Mouse (Mus musculus) kidney, adult 2 months (tissue): ENCODE measurements at regions not wholly inside any gene's neighbourhood (a gene's known extent, or its start where the extent isn't known, plus 50 kb on each side); places are given as distances from the start of the nearest gene placed in this dataset.

ENCODE experiments used
- DNase-seq: peaks from one replicate; pipeline ENCODE4 v3.0.0; 2021
- H3K27ac ChIP-seq: fragments of 200-500 bp; 2 replicates; pipeline ENCODE4 v1.5.1; 2012; ENCODE audit warnings: low read depth, low read length, control low read depth, inconsistent platforms; ENCODE audit not compliant: insufficient read depth
- H3K27me3 ChIP-seq: fragments of 200-500 bp; replicated peaks from 2 replicates; pipeline ENCODE4 v1.6.1; 2012; ENCODE audit warnings: mild to moderate bottlenecking, moderate library complexity, low read length, inconsistent platforms; ENCODE audit not compliant: control insufficient read depth, insufficient read depth
- H3K36me3 ChIP-seq: fragments of 200-500 bp; 2 replicates; pipeline ENCODE4 v1.6.1; 2012; ENCODE audit warnings: mild to moderate bottlenecking, moderate library complexity, low read length, inconsistent platforms; ENCODE audit not compliant: control insufficient read depth, insufficient read depth
- H3K4me1 ChIP-seq: fragments of 200-500 bp; 2 replicates; pipeline ENCODE4 v1.6.1; 2011; ENCODE audit warnings: low read length; ENCODE audit not compliant: control insufficient read depth, insufficient read depth
- H3K4me3 ChIP-seq: fragments of 200-500 bp; 2 replicates; pipeline ENCODE4 v1.5.1; 2011; ENCODE audit warnings: mild to moderate bottlenecking, low read depth, low read length, control low read depth; ENCODE audit not compliant: insufficient read depth
- CTCF ChIP-seq: fragments of 200-500 bp; conservative IDR thresholded peaks from 2 replicates; pipeline ENCODE4 v1.5.1; 2011; ENCODE audit warnings: low read depth, mild to moderate bottlenecking, control low read depth, low read length, moderate library complexity, mixed read lengths; ENCODE audit not compliant: insufficient read depth, insufficient read length
- POLR2A ChIP-seq: fragments of 200-500 bp; IDR thresholded peaks from one replicate; pipeline ENCODE4 v1.6.1; 2011; ENCODE audit warnings: low read depth, low read length, control low read depth
- WGBS: fragments of 180-500 bp; shearing (Covaris S2); methylation state at CpG from one replicate; pipeline ENCODE4 v1.1.7; 2018; 5-methylcytosine and 5-hydroxymethylcytosine counted together

DNA sequence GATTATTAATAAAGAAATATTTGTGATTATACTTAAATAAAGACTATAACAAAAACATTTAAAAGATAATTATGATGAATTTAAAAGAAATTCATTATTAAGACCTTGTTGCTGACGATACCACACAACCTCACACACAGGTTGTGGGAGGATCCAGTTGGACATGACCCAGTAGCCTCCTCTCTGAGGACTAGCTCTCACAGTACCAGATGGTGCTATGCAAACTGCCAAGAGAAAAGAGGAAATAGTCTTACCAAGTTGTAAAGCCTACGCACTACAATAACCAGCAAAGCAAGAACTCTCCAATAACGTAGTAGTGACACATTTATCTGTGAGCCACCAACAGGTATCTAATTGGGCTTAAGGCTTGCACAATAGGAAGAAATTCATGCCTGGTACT is 379.7 kb upstream of the Map3k7 start:
- H3K27ac ChIP-seq, result no peak overlapping the region
- no peak for DNase-seq
- WGBS, result 64% methylated on average over 3 of the region's 3 CpGs
- H3K27me3 ChIP-seq, result no peaks in the 10 kb centered on the region; the same call in 1 of the 2 replicates
- no peaks in the 10 kb centered on the region for H3K4me1 ChIP-seq
- no peak for TF ChIP-seq CTCF
- no peak for TF ChIP-seq POLR2A
- no peak overlapping the region for H3K4me3 ChIP-seq
- no peaks in the 10 kb centered on the region for H3K36me3 ChIP-seq

DNA sequence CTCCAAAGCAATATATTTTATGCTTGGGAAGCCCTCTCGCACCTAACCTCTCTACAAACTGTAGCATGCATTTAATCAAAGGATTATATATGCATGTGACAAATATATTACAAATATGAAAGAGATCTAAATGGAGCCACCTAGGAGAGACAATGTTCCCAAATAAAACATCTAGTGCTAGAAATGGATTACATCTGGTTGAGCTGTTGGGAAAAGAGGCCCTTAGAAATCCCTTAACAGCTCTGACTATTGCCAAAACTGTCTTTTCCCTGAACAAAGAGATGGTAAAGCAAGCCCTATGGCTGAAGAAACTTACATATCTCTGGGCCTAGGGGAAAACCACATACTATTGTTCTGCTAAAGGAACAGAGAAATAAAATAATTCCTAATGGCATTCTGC is 369.8 kb upstream of the Map3k7 start:
- Histone ChIP-seq H3K4me1 (no peaks in the 10 kb centered on the region), H3K27me3 (no peaks in the 10 kb centered on the region), H3K36me3 (no peaks in the 10 kb centered on the region), H3K27ac (no peak overlapping the region), H3K4me3 (no peak overlapping the region)
- DNase-seq, result no peak
- 81% methylated on average over 1 of the region's 1 CpGs for WGBS
- TF ChIP-seq CTCF (no peak), POLR2A (no peak)

DNA sequence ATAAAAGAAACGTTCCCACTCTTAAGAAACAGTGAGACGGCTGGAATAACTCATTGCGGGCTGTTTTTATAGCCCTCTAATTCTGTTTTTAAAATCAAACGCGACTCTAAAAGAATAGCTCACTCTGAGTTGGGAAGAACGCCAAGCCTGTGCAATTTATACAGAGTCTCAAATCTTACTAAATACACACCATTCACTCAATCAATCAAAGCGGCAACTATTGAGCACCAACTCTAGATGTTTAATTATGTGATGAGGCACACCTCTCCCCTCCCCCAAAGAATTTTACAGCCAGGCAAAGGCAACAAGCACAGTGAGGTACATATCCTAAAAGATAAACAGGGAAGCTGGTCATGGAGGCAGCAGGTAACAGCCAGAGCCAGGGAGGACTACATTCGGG is 362.4 kb upstream of the Map3k7 start:
- H3K27me3 ChIP-seq, result no peaks in the 10 kb centered on the region
- DNase-seq, result no peak
- H3K4me3 ChIP-seq, result no peak overlapping the region
- no peak overlapping the region for H3K27ac ChIP-seq
- no peaks in the 10 kb centered on the region for H3K4me1 ChIP-seq
- TF ChIP-seq CTCF (no peak), POLR2A (no peak)
- WGBS, result 26% methylated on average over 8 of the region's 8 CpGs
- H3K36me3 ChIP-seq, result no peaks in the 10 kb centered on the region

DNA sequence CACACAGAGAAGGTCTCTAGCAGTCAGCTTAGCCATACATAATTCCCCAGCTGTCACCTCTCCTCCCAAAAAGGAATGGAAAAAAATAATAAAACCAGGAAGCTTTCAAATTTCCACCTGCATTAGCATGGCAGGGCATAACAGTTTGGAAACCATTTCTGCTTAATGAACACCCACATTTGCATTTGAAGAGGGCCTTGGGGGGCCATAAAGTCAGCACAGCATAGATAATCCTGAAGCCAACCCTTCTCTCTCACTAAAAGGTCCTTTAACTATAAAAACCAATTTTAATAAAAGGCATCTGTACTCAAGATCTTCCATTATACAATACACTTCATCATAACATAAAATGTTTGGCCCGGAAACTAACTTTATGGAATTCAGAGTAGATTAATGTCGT is 360.1 kb upstream of the Map3k7 start:
- H3K27me3 ChIP-seq, result no peaks in the 10 kb centered on the region
- no peak overlapping the region for H3K4me3 ChIP-seq
- H3K27ac ChIP-seq, result no peak overlapping the region
- WGBS, result 93% methylated on average over 2 of the region's 2 CpGs
- DNase-seq, result no peak
- H3K4me1 ChIP-seq, result no peaks in the 10 kb centered on the region
- TF ChIP-seq POLR2A, result no peak
- no peak for TF ChIP-seq CTCF
- H3K36me3 ChIP-seq, result no peaks in the 10 kb centered on the region

DNA sequence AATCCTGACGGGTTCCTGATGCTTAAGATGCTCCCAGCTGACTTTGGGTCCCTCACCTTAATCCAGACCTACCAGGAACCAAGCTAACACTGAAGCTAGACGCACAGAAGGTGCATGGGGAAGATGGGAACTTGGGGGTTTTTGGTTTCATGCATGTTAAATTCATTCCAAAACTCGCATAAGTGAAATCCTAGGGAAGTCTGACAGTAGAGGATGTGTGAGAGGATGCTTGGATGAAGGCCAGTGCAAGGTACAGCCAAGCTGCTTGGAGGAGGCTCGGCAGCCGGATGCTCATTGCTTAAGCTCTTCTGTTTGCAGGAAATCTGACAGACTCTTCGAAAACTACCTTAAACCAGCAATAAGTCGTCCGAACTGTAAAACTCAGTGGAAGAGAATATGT is 355.1 kb upstream of the Map3k7 start:
- H3K4me1 ChIP-seq, result no peaks in the 10 kb centered on the region
- H3K4me3 ChIP-seq, result no peak overlapping the region
- H3K27ac ChIP-seq, result no peak overlapping the region
- TF ChIP-seq CTCF, result no peak
- TF ChIP-seq POLR2A, result no peak
- DNase-seq, result no peak
- 75% methylated on average over 8 of the region's 8 CpGs for WGBS
- no peaks in the 10 kb centered on the region for H3K27me3 ChIP-seq
- no peaks in the 10 kb centered on the region for H3K36me3 ChIP-seq

DNA sequence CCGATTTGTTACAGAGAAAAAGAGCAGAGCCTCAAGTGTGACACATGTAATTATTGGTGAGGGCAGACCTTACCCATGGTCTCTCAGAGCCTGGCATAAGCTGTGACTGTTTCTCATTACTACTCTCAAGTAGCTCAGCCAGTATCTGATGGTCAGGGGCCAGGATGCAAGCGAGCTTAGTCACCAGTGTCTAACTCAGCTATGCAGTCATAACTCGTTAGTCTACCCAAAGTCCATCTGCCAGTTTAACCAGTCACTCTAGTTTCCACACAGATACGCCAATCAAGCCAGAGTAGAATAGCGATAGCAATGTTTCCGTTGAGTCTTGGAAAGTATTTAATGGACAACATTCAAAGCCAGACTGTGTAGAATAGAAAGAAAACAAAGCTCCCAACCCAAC is 354.3 kb upstream of the Map3k7 start:
- Histone ChIP-seq H3K27ac (no peak overlapping the region), H3K4me3 (no peak overlapping the region), H3K4me1 (no peaks in the 10 kb centered on the region), H3K36me3 (no peaks in the 10 kb centered on the region), H3K27me3 (no peaks in the 10 kb centered on the region)
- 84% methylated on average over 6 of the region's 6 CpGs for WGBS
- TF ChIP-seq CTCF (no peak), POLR2A (no peak)
- no peak for DNase-seq

DNA sequence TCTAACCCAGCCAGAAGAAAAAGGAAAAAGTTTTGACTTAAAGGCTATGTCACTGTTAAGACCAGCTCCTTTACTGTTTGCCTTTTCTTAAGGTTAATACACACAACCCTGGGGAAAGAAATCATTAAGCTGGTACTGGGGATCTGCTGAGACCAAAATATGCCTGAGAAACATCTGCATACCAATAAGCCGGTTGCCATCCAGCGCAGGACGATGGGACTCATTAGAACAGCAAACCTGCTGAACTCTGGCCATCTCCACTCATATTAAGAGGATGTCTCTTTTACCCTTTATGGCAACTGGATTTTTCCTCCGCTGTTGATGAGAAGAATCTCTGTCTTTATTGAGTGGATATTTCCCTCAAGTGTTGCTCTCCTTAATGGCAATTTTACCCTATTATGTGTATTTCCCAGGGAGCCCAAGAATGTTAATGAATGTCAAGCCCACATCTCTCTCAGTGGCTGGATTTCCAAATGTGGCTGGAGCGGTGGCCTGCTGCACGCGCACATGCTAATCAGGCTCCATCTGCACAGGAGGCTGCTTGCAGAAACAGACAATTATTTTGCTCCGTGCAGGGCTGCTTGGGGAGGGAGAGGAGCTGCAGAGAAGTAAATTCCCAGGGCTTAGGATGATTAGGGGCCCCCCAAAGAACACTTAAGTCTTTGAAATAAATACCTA is 351.6 kb upstream of the Map3k7 start:
- H3K27ac ChIP-seq, result no peak overlapping the region
- TF ChIP-seq CTCF (no peak), POLR2A (no peak)
- no peaks in the 10 kb centered on the region for H3K27me3 ChIP-seq
- no peaks in the 10 kb centered on the region for H3K4me1 ChIP-seq
- 42% methylated on average over 8 of the region's 8 CpGs for WGBS
- H3K4me3 ChIP-seq, result no peak overlapping the region
- no peak for DNase-seq
- H3K36me3 ChIP-seq, result no peaks in the 10 kb centered on the region
